Mouse (Mus musculus) large intestine, adult 2 months (tissue): ENCODE results near the gene Fggy. TPM values are rescaled to one million over a fixed set of nuclear protein-coding genes. Genes with fewer than 3 reads are reported as not detected.

Source experiments
- DNase-seq: peaks from one replicate; pipeline ENCODE4 v3.0.0-alpha.2; 2012; ENCODE audit warnings: low read depth, low spot score
- WGBS: fragments of 180-500 bp; shearing (Covaris S2); methylation state at CpG from one replicate; pipeline ENCODE4 v1.1.7; 2018; 5-methylcytosine and 5-hydroxymethylcytosine counted together
- polyA plus RNA-seq: library from polyadenylated mRNA; depleted of rRNA; stranded (reverse); fragments of >200 nt; gene quantifications from 2 replicates; pipeline ENCODE4 v1.2.3, GENCODE M21; 2012

Fggy gene
- polyA plus RNA-seq, 1 experiment = 2.9 TPM

DNA sequence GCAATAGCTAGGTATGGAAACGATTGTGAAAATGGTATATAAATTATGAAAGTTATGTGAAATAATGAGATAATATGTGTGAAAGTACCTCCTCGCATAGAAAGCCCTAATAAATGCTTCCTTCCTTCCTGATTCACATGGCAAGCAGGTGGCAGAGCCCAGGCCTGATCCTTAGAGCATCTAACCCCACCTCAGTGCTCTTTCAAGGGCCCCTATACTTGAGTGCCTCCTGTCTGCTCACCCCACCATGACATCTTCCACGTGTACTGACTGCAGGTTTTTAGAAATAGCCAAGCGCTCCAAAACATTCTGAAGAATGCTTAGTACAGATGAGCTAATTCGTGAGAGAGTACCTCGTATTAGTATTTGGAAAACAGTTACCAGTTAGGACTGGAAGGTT lies 311.0 kb downstream of the Fggy start:
- no peak for DNase-seq
- 79% methylated on average over 6 of the region's 6 CpGs for WGBS

DNA sequence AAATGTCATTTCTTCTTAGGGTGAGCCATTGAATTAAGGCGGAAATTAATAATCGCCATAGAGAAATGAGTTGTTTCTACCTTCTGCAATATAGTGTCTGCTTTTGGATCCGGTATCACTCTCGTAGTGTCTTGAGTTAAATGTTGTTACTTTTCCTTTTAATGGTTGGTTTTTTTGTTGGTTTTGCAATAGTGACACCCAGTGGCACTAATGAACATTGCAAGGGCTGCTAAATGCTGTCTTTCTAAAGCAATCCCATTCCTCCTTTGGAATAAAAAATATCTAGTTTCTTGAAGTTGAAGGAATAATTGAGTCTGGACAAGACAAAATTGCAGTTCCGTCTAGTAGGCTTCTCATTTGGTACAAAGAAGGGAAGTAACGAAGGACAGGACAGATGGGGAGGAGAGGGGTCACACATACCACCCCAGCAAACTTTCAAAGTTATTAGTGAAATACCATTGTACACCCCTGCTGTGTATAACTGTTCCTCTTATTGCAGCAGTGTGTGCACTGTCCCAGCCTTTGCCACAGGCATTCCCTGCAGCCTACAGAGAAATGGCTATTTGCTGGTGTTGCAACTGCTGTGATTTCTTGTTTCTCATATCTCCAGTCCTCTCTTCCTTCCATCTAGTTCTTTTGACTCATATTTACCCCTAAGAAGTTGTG lies 314.0 kb downstream of the Fggy start:
- peak; percentile 35 for DNase-seq
- WGBS = 20% methylated on average over 6 of the region's 6 CpGs

DNA sequence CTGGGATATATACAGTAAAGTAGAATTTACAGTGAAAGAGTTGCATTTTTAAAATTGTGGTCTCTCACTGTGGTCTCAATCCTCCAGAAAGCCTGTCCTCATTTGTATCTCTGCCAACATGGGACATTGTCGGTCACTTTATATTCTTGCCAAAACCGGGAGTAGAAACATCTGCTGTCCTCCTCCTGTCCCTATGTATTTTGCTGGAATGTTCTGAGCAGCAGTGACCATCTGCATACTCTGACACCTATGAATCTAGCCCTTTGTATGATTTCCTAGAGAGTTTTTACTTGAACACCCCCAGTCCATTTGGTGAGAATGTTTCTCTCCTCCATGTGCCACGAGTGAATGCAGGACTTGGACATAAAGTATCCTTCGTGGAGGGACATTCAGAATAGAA lies 318.6 kb downstream of the Fggy start:
- 85% methylated on average over 4 of the region's 4 CpGs for WGBS
- no peak for DNase-seq

DNA sequence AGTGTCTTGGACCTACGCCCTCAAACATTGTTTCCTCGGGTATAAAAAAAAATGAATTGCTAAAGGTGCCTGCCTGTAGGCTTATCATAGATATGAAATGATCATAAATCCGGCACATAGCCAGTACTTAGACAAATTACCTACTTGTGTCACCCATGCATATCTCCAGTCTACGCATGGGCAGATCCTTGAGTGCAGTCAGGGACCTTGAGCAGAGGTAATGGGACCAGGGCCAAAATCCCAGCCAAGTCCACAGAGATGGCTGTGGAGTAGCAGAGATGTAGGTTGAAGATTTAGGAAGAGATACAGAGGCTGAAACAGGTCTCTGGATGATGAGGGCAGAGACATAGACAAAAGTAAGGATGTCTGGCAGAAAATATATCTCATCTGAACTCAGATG lies 320.1 kb downstream of the Fggy start:
- no peak for DNase-seq
- WGBS = 34% methylated on average over 4 of the region's 4 CpGs

DNA sequence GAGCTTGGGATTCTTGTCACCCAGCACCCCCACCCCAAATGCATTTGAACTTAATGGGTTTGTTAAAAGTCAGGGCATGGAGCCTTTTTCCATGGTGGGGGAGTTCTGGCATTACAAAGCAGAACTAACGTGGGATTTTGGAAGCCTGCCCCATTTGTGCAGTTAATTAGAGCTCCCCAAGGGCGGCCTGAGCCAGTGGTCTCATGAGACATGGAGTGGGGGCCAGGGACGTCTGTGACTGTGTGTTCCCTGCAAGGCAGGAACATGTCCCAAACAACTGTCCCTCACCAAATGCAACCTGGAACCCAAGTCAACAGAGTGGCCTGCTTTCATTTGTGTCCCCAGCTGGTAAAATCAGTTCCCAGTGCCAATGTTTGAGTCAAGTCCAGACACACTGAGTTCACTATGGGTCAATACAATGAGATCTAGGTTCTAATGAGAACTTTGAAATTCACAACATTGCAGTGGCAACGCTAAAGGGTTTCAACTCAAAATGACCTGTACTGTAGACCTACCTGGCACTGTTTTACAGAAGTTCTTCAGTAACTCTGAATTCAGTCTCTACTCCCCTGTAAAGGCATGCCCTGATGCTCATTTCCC lies 324.5 kb downstream of the Fggy start:
- 84% methylated on average over 4 of the region's 4 CpGs for WGBS

GRCm38 (mm10) chr4:95884184-95885145 lies 327.2 kb downstream of the Fggy start:
- 80% methylated on average over 4 of the region's 4 CpGs for WGBS
- DNase-seq = no peak

More for the DNA sequence above, 324.5 kb downstream of the Fggy start:
- DNase-seq = no peak

GRCm38 (mm10) chr4:95895199-95895754 lies 338.0 kb downstream of the Fggy start:
- no peak for DNase-seq
- 92% methylated on average over 2 of the region's 2 CpGs for WGBS

- no peak for DNase-seq
- WGBS = 74% methylated on average over 5 of the region's 5 CpGs
Observed at GRCm38 (mm10) chr4:95896571-95896970, 339.3 kb downstream of the Fggy start.

GRCm38 (mm10) chr4:95897236-95897874 lies 340.0 kb downstream of the Fggy start:
- 67% methylated on average over 7 of the region's 7 CpGs for WGBS
- no peak for DNase-seq

DNA sequence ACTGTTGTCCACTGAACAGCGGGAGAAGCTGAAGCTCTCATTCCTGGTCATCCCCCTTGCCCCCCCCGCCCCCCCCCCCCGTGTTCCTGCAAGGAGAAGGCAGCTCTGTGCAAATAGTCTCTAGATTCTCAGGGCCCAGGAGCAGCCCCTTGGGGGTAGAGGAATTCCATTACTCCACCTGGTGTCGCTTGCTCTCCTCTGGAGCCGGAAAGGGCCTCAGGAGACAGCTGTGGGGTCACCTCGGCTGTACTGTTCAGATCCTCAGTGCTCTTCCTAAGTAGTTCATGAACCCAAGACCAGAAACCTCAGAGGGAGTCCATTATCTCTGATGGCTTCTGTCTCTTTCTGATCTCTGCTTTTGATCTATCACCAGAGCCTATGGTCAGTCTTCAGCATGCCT lies 341.4 kb downstream of the Fggy start:
- no peak for DNase-seq
- WGBS = 70% methylated on average over 6 of the region's 6 CpGs

DNA sequence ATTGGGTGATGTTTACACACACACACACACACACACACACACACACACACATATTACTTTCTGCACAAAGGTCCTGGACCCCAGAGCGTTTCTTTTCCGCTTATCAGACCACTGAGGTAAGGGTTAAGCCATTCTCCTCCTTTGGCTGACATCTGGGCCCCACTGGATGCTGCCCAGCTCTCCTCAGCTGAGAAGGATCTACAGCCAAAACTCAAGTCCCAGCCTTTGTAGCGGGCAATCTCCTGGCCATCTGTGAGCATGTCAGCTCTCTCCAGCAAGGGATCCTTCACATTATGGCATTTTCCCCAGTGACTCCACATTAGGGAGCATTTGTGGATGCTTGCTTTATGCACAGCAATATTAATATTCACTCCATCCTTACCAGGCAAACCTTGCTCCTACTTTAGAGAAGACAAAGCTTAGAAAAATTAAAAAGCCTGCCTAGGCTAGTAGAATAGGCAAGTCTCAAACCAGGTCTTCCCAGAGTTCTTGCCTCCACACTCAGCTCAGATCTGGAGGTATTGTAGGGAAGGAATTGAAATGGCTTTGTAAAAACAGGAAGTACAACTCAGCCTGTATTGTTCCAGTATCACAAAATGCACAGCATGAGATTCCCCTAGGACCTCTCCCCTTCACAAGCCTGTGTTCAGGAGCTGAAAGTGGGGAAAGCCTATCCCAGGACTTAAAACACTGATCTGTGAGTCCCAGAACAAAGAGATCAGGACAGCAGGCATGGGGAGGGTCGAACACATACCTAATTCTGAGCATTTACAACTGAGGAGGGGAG lies 342.8 kb downstream of the Fggy start:
- WGBS = 71% methylated on average over 4 of the region's 4 CpGs

DNA sequence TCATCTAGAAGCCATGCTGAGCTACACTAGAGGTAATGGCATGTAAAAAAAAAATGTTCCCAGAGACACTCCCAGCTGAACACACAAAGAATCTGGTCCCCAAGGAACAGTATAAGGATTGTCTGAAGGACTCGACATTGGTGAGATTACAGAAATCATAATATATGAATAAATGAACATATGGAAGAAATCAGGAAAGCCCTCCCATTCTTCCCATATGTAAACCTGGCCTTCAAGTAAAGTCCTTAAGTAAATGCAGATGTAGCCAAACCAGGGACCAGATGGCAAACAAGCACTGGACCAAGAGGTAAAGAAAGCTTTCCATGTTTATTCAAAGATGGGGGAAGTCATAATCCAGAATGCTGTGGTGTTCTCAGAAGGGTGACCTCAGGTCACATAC lies 343.5 kb downstream of the Fggy start:
- WGBS = 31% methylated on average over 1 of the region's 1 CpGs
- no peak for DNase-seq

More for the DNA sequence above, 342.8 kb downstream of the Fggy start:
- DNase-seq = no peak

GRCm38 (mm10) chr4:95906141-95906540 lies 348.8 kb downstream of the Fggy start:
- DNase-seq = no peak

GRCm38 (mm10) chr4:95909689-95910654 lies 352.7 kb downstream of the Fggy start:
- DNase-seq = no peak
- WGBS = 76% methylated on average over 2 of the region's 2 CpGs

GRCm38 (mm10) chr4:95913026-95913425 lies 355.7 kb downstream of the Fggy start:
- no peak for DNase-seq
- WGBS = 79% methylated on average over 1 of the region's 1 CpGs

DNA sequence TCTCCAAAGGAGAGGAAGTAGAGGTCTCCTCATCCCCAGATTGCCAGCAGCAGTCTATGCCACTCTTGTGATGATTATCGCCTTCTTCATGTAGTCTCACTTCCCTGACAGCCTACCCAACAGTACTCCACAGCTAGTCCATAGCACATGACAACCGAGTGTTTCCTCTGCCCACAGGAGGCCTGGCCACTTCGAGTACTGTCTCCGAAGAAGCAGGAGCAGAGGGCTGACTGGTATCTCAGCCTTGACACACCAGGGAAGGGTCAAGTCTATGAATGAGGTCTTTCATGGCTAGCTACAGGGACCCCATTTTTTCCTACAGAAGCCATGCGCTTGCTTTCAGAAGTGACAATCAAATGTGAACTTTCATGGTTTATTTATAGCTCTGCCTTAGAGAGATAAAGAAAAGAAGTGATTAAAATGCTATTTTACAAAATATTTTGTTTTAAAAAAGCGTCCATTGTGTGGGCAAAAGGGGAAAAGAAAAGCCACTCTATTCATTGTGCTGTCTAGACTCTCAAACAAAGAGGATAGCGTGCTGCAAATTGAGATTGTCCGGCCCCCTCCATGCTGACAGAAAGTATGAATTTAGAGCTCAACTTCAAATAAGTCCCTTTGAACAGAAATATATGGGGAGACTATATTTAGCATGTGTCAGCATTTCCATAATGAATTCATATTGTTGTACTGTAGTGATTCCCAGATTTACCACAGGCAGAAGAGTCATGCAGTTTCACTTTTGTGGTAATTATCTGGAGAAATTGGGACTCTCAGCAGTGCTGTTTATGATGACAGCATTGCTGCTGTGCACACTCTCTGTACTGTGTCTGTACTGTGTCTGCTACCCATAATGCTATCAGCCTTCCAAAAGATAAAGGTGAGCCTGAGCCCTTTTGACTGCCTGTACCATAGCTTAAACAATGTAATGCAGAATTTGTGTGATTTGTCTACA lies 358.6 kb downstream of the Fggy start:
- 88% methylated on average over 8 of the region's 8 CpGs for WGBS
- DNase-seq = no peak

DNA sequence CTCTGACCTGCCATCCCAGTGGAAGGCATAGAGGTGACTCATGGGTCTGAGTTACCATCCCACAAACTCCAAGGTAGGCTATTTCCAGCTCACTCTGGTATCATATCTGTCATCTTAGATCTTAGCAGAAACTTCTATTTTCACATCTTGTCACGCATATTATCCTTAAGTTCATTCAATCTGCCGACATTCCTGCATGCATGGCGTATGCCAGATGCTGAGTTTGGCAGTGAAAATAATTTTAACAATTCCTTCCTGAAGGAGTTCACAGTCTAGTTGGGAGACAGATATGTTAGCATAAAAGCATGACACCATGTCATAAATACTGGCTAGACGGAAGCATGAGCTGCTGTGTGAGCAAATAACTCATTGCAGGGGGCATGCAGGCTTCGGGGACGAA lies 360.4 kb downstream of the Fggy start:
- DNase-seq = no peak
- 72% methylated on average over 6 of the region's 6 CpGs for WGBS
